ENCODE assay signal across 7 mouse cellular contexts in genomic region chr8:125898899-125899298, GRCm38 (mm10). TPM values are rescaled to one million over a fixed set of nuclear protein-coding genes. Genes with fewer than 3 reads are reported as not detected.
DNase-seq lines count a peak whose midpoint lies in the region; ATAC-seq and TF ChIP-seq lines count a peak whose summit lies in the region.

No protein-coding gene starts in this region.

- DNase-seq in testis, postnatal 14 days (ENCODE audit: low spot score): no peak
- DNase-seq in embryonic facial prominence, embryonic 11.5 days (ENCODE audit: low spot score): peak; percentile 86
- peak; percentile 81 for DNase-seq in intestine, embryonic 14.5 days (ENCODE audit: low spot score)
- DNase-seq in lung, postnatal 14 days: peak; percentile 65
- DNase-seq in right cerebral cortex, postnatal 10 days (ENCODE audit: low spot score in 2 of 2): peak; percentile 73 to 87

- WGBS in bone marrow, adult 2 months: 0% methylated on average over 6 of the region's 6 CpGs
- 0% methylated on average over 6 of the region's 6 CpGs for WGBS in embryonic facial prominence, embryonic 11.5 days
- 2% methylated on average over 6 of the region's 6 CpGs for WGBS in intestine, embryonic 14.5 days

- H3K27me3 ChIP-seq in testis, adult 2 months (ENCODE audit: control insufficient read depth, insufficient read depth, low read length): 0 out of 2 replicates have a peak, but pooled peaks cover 2% of the 10 kb centered on the region
- H3K27me3 ChIP-seq in embryonic facial prominence, embryonic 11.5 days (ENCODE audit: control insufficient read depth, insufficient read depth, low read length): peaks cover 14% of the 10 kb centered on the region
- H3K27me3 ChIP-seq in intestine, embryonic 14.5 days (replicated peaks; ENCODE audit: control insufficient read depth, insufficient read depth, low read length): peaks cover 34% of the 10 kb centered on the region

- no peak overlapping the region for H3K4me3 ChIP-seq in testis, adult 2 months (ENCODE audit: control insufficient read depth, low read depth, low read length)
- H3K4me3 ChIP-seq in bone marrow, adult 2 months (replicated peaks; ENCODE audit: control insufficient read depth, low read depth, low read length): no peak overlapping the region
- no peak overlapping the region for H3K4me3 ChIP-seq in embryonic facial prominence, embryonic 11.5 days (ENCODE audit: low read depth, low read length)
- H3K4me3 ChIP-seq in intestine, embryonic 14.5 days (ENCODE audit: low read depth, low read length): no peak overlapping the region

- no peak overlapping the region for H3K27ac ChIP-seq in testis, adult 2 months (ENCODE audit: control insufficient read depth, insufficient read depth, low read depth, low read length)
- H3K27ac ChIP-seq in bone marrow, adult 2 months (ENCODE audit: control insufficient read depth, insufficient read depth, low read depth, low read length, poor library complexity): no peak overlapping the region
- H3K27ac ChIP-seq in embryonic facial prominence, embryonic 11.5 days (replicated peaks; ENCODE audit: low read depth, low read length): no peak overlapping the region
- no peak overlapping the region for H3K27ac ChIP-seq in intestine, embryonic 14.5 days (ENCODE audit: low read depth)

- TF ChIP-seq CTCF in testis, adult 2 months (IDR thresholded peaks at IDR 0.05; ENCODE audit: control insufficient read depth, insufficient read depth, insufficient replicate concordance, low read depth, low read length): peak; percentile 19; the same call in 1 of the 2 replicates
- 0 out of 2 replicates have a peak, but pooled peaks have one; percentile 24 for TF ChIP-seq CTCF in bone marrow, adult 2 months (IDR thresholded peaks at IDR 0.05; ENCODE audit: control insufficient read depth, insufficient read depth, low read length)

- H3K9ac ChIP-seq in embryonic facial prominence, embryonic 11.5 days (replicated peaks; ENCODE audit: low read length): no peak overlapping the region
- H3K9ac ChIP-seq in intestine, embryonic 14.5 days (ENCODE audit: low read length): no peak overlapping the region

- no peak overlapping the region for H3K4me2 ChIP-seq in embryonic facial prominence, embryonic 11.5 days (ENCODE audit: low read depth, low read length)
- no peak overlapping the region for H3K4me2 ChIP-seq in intestine, embryonic 14.5 days (ENCODE audit: low read length)

- TF ChIP-seq POLR2A in testis, adult 2 months (IDR thresholded peaks at IDR 0.05; ENCODE audit: control insufficient read depth, low read depth, low read length): no peak
- TF ChIP-seq POLR2A in bone marrow, adult 2 months (IDR thresholded peaks at IDR 0.05; ENCODE audit: borderline replicate concordance, control insufficient read depth, low read depth, low read length): no peak

- H3K36me3 ChIP-seq in testis, adult 2 months (ENCODE audit: control insufficient read depth, insufficient read depth, low read length): no peaks in the 10 kb centered on the region
- H3K36me3 ChIP-seq in embryonic facial prominence, embryonic 11.5 days (replicated peaks; ENCODE audit: control insufficient read depth, insufficient read depth, low read depth, low read length): no peaks in the 10 kb centered on the region
- H3K36me3 ChIP-seq in intestine, embryonic 14.5 days (ENCODE audit: control insufficient read depth, insufficient read depth, low read length): no peaks in the 10 kb centered on the region

- peaks cover 5% of the 10 kb centered on the region for H3K4me1 ChIP-seq in testis, adult 2 months (ENCODE audit: control insufficient read depth, insufficient read depth, low read length)
- H3K4me1 ChIP-seq in bone marrow, adult 2 months (ENCODE audit: control insufficient read depth, insufficient read depth, low read length): no peaks in the 10 kb centered on the region
- H3K4me1 ChIP-seq in embryonic facial prominence, embryonic 11.5 days (ENCODE audit: control insufficient read depth, insufficient read depth, low read length): no peaks in the 10 kb centered on the region
- H3K4me1 ChIP-seq in intestine, embryonic 14.5 days (replicated peaks; ENCODE audit: control insufficient read depth, insufficient read depth, low read length): peaks cover 3% of the 10 kb centered on the region; the same call in 1 of the 2 replicates

- ATAC-seq in embryonic facial prominence, embryonic 11.5 days (replicated peaks; ENCODE audit: insufficient number of reproducible peaks, low FRiP score, low TSS enrichment, low read depth): no peak
- ATAC-seq in intestine, embryonic 14.5 days (replicated peaks; ENCODE audit: low FRiP score, low TSS enrichment, low read depth): no peak

- no peaks in the 10 kb centered on the region for H3K9me3 ChIP-seq in embryonic facial prominence, embryonic 11.5 days (replicated peaks; ENCODE audit: control insufficient read depth, low read length)
- no peaks in the 10 kb centered on the region for H3K9me3 ChIP-seq in intestine, embryonic 14.5 days (ENCODE audit: control insufficient read depth, low read length)

RNA-seq across cellular contexts. Expression of gene Pcnx2, which starts 0.8 kb away (rescaled TPM):
- polyA plus RNA-seq in testis, adult 2 months (2012; rRNA removed): 8.4 and 12.0 TPM in 2 replicates
- polyA plus RNA-seq in bone marrow, adult 2 months (2011; ENCODE audit: insufficient read depth, insufficient read length, low replicate concordance, missing spikeins): not detected in 2 replicates
- 0.07 and 0.25 TPM in 2 replicates for polyA plus RNA-seq in embryonic facial prominence, embryonic 11.5 days (2014; fragmentation: Nextera tagmentation; extraction: Ambion mirVana)
- 0.08 and 0.17 TPM in 2 replicates for polyA plus RNA-seq in intestine, embryonic 14.5 days (2014; fragmentation: Nextera tagmentation; extraction: Ambion mirVana)

RNA-seq across cellular contexts. Expression of gene Map3k21, which starts 11.4 kb away (rescaled TPM):
- 3.2 and 3.3 TPM in 2 replicates for polyA plus RNA-seq in testis, adult 2 months (2012; rRNA removed)
- polyA plus RNA-seq in bone marrow, adult 2 months (2011; ENCODE audit: insufficient read depth, insufficient read length, low replicate concordance, missing spikeins): not detected in 2 replicates
- 0.08 and 0.10 TPM in 2 replicates for polyA plus RNA-seq in embryonic facial prominence, embryonic 11.5 days (2014; fragmentation: Nextera tagmentation; extraction: Ambion mirVana)
- 3.9 and 4.7 TPM in 2 replicates for polyA plus RNA-seq in intestine, embryonic 14.5 days (2014; fragmentation: Nextera tagmentation; extraction: Ambion mirVana)
